Mouse (Mus musculus) liver, embryonic 12.5 days (tissue): ENCODE results near the gene Ube2g1. TPM values are rescaled to one million over a fixed set of nuclear protein-coding genes. Genes with fewer than 3 reads are reported as not detected.

ENCODE experiments used
- ATAC-seq: fragments of 200-750 bp; cut with Nextera tagmentation; 2 replicates; pipeline ENCODE4 v1.8.0; 2017; ENCODE audit warnings: moderate number of reproducible peaks, mild to moderate bottlenecking, moderate library complexity
- H3K27ac ChIP-seq: fragments of 300-500 bp; sonication (generic); 2 replicates; pipeline ENCODE4 v1.5.1; 2016; ENCODE audit warnings: mild to moderate bottlenecking
- H3K27me3 ChIP-seq: fragments of 300-500 bp; sonication (generic); replicated peaks from 2 replicates; pipeline ENCODE4 v1.6.1; 2016; ENCODE audit warnings: mild to moderate bottlenecking, moderate library complexity
- H3K36me3 ChIP-seq: fragments of 300-500 bp; sonication (generic); 2 replicates; pipeline ENCODE4 v1.6.1; 2016; ENCODE audit warnings: mild to moderate bottlenecking, moderate library complexity
- H3K4me1 ChIP-seq: fragments of 300-500 bp; sonication (generic); 2 replicates; pipeline ENCODE4 v1.6.1; 2016
- H3K4me2 ChIP-seq: fragments of 300-500 bp; sonication (generic); 2 replicates; pipeline ENCODE4 v1.6.1; 2016; ENCODE audit warnings: mild to moderate bottlenecking, moderate library complexity
- H3K4me3 ChIP-seq: fragments of 300-500 bp; sonication (generic); 2 replicates; pipeline ENCODE4 v1.5.1; 2016; ENCODE audit warnings: mild to moderate bottlenecking, moderate library complexity
- H3K9ac ChIP-seq: fragments of 300-500 bp; sonication (generic); 2 replicates; pipeline ENCODE4 v1.6.1; 2016; ENCODE audit warnings: mild to moderate bottlenecking, moderate library complexity
- H3K9me3 ChIP-seq: fragments of 300-500 bp; sonication (generic); replicated peaks from 2 replicates; pipeline ENCODE4 v1.6.1; 2016; ENCODE audit warnings: mild to moderate bottlenecking, moderate library complexity
- WGBS: fragments of 180-500 bp; shearing (Covaris S2); methylation state at CpG from one replicate; pipeline ENCODE4 v1.1.7; 2016; ENCODE audit not compliant: insufficient replicate concordance; 5-methylcytosine and 5-hydroxymethylcytosine counted together
- polyA plus RNA-seq: library from polyadenylated mRNA; unstranded; fragments of >200 nt; fragmentation: Nextera tagmentation; extraction: Ambion mirVana; gene quantifications from 2 replicates; pipeline ENCODE4 v1.2.1, GENCODE M21; 2016

The Ube2g1 gene
- polyA plus RNA-seq, 1 experiment from 2014 or later, result 37.3 TPM

- H3K4me3 ChIP-seq, result no peak overlapping the region
- no peaks in the 10 kb centered on the region for H3K9me3 ChIP-seq
- H3K36me3 ChIP-seq, result peaks cover 4% of the 10 kb centered on the region; the same call in 1 of the 2 replicates
- H3K4me1 ChIP-seq, result peaks cover 23% of the 10 kb centered on the region
- peak; percentile 51 for ATAC-seq
- H3K27ac ChIP-seq, result peak overlapping the region; percentile 53; the same call in 1 of the 2 replicates
- no peak overlapping the region for H3K9ac ChIP-seq
- no peak overlapping the region for H3K4me2 ChIP-seq
- no peaks in the 10 kb centered on the region for H3K27me3 ChIP-seq
- WGBS, result 31% methylated on average over 6 of the region's 6 CpGs
Measured at GRCm38 (mm10) chr11:72671294-72671988, 64.4 kb downstream of the Ube2g1 start.

- Histone ChIP-seq H3K9me3 (no peaks in the 10 kb centered on the region), H3K36me3 (peaks cover 4% of the 10 kb centered on the region; the same call in 1 of the 2 replicates), H3K4me2 (no peak overlapping the region), H3K9ac (no peak overlapping the region), H3K4me3 (no peak overlapping the region), H3K27me3 (no peaks in the 10 kb centered on the region), H3K27ac (no peak overlapping the region), H3K4me1 (peaks cover 23% of the 10 kb centered on the region)
- no peak for ATAC-seq
- 24% methylated on average over 1 of the region's 1 CpGs for WGBS
Measured at GRCm38 (mm10) chr11:72672438-72672837, 65.4 kb downstream of the Ube2g1 start.

GRCm38 (mm10) chr11:72675280-72675679 lies 68.2 kb downstream of the Ube2g1 start:
- Histone ChIP-seq H3K9ac (no peak overlapping the region), H3K9me3 (no peaks in the 10 kb centered on the region), H3K36me3 (peaks cover 4% of the 10 kb centered on the region), H3K4me2 (no peak overlapping the region), H3K4me1 (peaks cover 22% of the 10 kb centered on the region), H3K27ac (no peak overlapping the region), H3K27me3 (no peaks in the 10 kb centered on the region), H3K4me3 (no peak overlapping the region)
- ATAC-seq, result no peak
- WGBS, result 61% methylated on average over 2 of the region's 2 CpGs

- Histone ChIP-seq H3K27ac (no peak overlapping the region), H3K4me2 (no peak overlapping the region), H3K36me3 (peaks cover 34% of the 10 kb centered on the region), H3K9me3 (no peaks in the 10 kb centered on the region), H3K4me3 (no peak overlapping the region), H3K9ac (no peak overlapping the region), H3K4me1 (peaks cover 6% of the 10 kb centered on the region; the same call in 1 of the 2 replicates), H3K27me3 (no peaks in the 10 kb centered on the region)
- ATAC-seq, result no peak
Measured at GRCm38 (mm10) chr11:72680726-72681125, 73.6 kb downstream of the Ube2g1 start.

- Histone ChIP-seq H3K9ac (no peak overlapping the region), H3K4me2 (no peak overlapping the region), H3K27ac (no peak overlapping the region), H3K27me3 (no peaks in the 10 kb centered on the region), H3K9me3 (no peaks in the 10 kb centered on the region), H3K36me3 (peaks cover 37% of the 10 kb centered on the region), H3K4me3 (no peak overlapping the region), H3K4me1 (peaks cover 31% of the 10 kb centered on the region)
- WGBS, result 83% methylated on average over 2 of the region's 2 CpGs
- no peak for ATAC-seq
Measured at GRCm38 (mm10) chr11:72683402-72683801, 76.3 kb downstream of the Ube2g1 start.

GRCm38 (mm10) chr11:72686697-72687096 lies 79.6 kb downstream of the Ube2g1 start:
- Histone ChIP-seq H3K27ac (peak overlapping the region; percentile 60; the same call in 1 of the 2 replicates), H3K36me3 (peaks cover 21% of the 10 kb centered on the region), H3K4me1 (peaks cover 50% of the 10 kb centered on the region), H3K4me3 (no peak overlapping the region), H3K9me3 (no peaks in the 10 kb centered on the region), H3K9ac (no peak overlapping the region), H3K27me3 (no peaks in the 10 kb centered on the region), H3K4me2 (no peak overlapping the region)
- ATAC-seq, result no peak

GRCm38 (mm10) chr11:72688242-72688641 lies 81.2 kb downstream of the Ube2g1 start:
- Histone ChIP-seq H3K4me2 (peak overlapping the region; percentile 73), H3K4me1 (peaks cover 63% of the 10 kb centered on the region), H3K27ac (peak overlapping the region; percentile 95)

GRCm38 (mm10) chr11:72689115-72689514 lies 82.0 kb downstream of the Ube2g1 start:
- peak overlapping the region; percentile 92 for H3K4me3 ChIP-seq
- H3K36me3 ChIP-seq, result peaks cover 16% of the 10 kb centered on the region
- H3K9me3 ChIP-seq, result no peaks in the 10 kb centered on the region
- H3K27me3 ChIP-seq, result no peaks in the 10 kb centered on the region
- ATAC-seq, result peak; percentile 85
- peak overlapping the region; percentile 73 for H3K4me2 ChIP-seq
- H3K9ac ChIP-seq, result peak overlapping the region; percentile 80
- peaks cover 72% of the 10 kb centered on the region for H3K4me1 ChIP-seq
- 12% methylated on average over 3 of the region's 3 CpGs for WGBS
- peak overlapping the region; percentile 95 for H3K27ac ChIP-seq

More at GRCm38 (mm10) chr11:72688242-72688641, 81.2 kb downstream of the Ube2g1 start:
- WGBS, result 36% methylated on average over 5 of the region's 5 CpGs
- peak overlapping the region; percentile 80 for H3K9ac ChIP-seq
- ATAC-seq, result peak; percentile 36; the same call in 1 of the 2 replicates
- no peaks in the 10 kb centered on the region for H3K9me3 ChIP-seq
- H3K27me3 ChIP-seq, result no peaks in the 10 kb centered on the region
- H3K36me3 ChIP-seq, result peaks cover 18% of the 10 kb centered on the region
- peak overlapping the region; percentile 92 for H3K4me3 ChIP-seq

- WGBS, result under 1% methylated on average over 56 of the region's 56 CpGs
- Histone ChIP-seq H3K4me1 (peaks cover 79% of the 10 kb centered on the region), H3K36me3 (peaks cover 14% of the 10 kb centered on the region), H3K27ac (peak within 1 kb of the TSS; percentile 95), H3K9me3 (no peaks in the 10 kb centered on the region), H3K4me3 (peak within 1 kb of the TSS; percentile 92), H3K4me2 (peak within 1 kb of the TSS; percentile 73), H3K27me3 (no peaks in the 10 kb centered on the region), H3K9ac (peak within 1 kb of the TSS; percentile 80)
- peak; percentile 85 for ATAC-seq
Measured at GRCm38 (mm10) chr11:72689551-72690510, 82.7 kb downstream of the Ube2g1 start, which contains the start of gene Ankfy1. Gene Ankfy1 (plus strand): TSS chr11:72690006.

- Histone ChIP-seq H3K27me3 (no peaks in the 10 kb centered on the region), H3K4me2 (peak overlapping the region; percentile 73; the same call in 1 of the 2 replicates), H3K36me3 (peaks cover 12% of the 10 kb centered on the region), H3K9me3 (no peaks in the 10 kb centered on the region), H3K9ac (peak overlapping the region; percentile 37; the same call in 1 of the 2 replicates), H3K4me3 (no peak overlapping the region), H3K4me1 (peaks cover 81% of the 10 kb centered on the region), H3K27ac (no peak overlapping the region)
- WGBS, result 85% methylated on average over 4 of the region's 4 CpGs
- ATAC-seq, result no peak
Measured at GRCm38 (mm10) chr11:72692353-72692752, 85.3 kb downstream of the Ube2g1 start.

GRCm38 (mm10) chr11:72695025-72695424 lies 87.9 kb downstream of the Ube2g1 start:
- peak; percentile 70 for ATAC-seq
- 34% methylated on average over 3 of the region's 3 CpGs for WGBS

More at GRCm38 (mm10) chr11:72695025-72695424, 87.9 kb downstream of the Ube2g1 start:
- H3K27me3 ChIP-seq, result no peaks in the 10 kb centered on the region
- H3K4me3 ChIP-seq, result no peak overlapping the region; the same call in 1 of the 2 replicates
- H3K4me2 ChIP-seq, result peak overlapping the region; percentile 55
- H3K9me3 ChIP-seq, result no peaks in the 10 kb centered on the region
- H3K4me1 ChIP-seq, result peaks cover 63% of the 10 kb centered on the region
- peak overlapping the region; percentile 69 for H3K27ac ChIP-seq
- peak overlapping the region; percentile 42; the same call in 1 of the 2 replicates for H3K9ac ChIP-seq
- H3K36me3 ChIP-seq, result peaks cover 18% of the 10 kb centered on the region
